Mouse (Mus musculus) olfactory bulb, adult 2 months (tissue): ENCODE measurements around the gene Elf1.

Experiments used
- CTCF ChIP-seq: fragments of 200-500 bp; IDR thresholded peaks from 2 replicates; pipeline ENCODE4 v1.5.1; 2012; ENCODE audit warnings: low read depth, mild to moderate bottlenecking, low read length, moderate library complexity; ENCODE audit not compliant: insufficient read depth
- POLR2A ChIP-seq: fragments of 200-500 bp; IDR thresholded peaks from 2 replicates; pipeline ENCODE4 v1.6.1; 2012; ENCODE audit warnings: mild to moderate bottlenecking, low read depth, low read length, moderate library complexity; ENCODE audit not compliant: insufficient read depth

DNA sequence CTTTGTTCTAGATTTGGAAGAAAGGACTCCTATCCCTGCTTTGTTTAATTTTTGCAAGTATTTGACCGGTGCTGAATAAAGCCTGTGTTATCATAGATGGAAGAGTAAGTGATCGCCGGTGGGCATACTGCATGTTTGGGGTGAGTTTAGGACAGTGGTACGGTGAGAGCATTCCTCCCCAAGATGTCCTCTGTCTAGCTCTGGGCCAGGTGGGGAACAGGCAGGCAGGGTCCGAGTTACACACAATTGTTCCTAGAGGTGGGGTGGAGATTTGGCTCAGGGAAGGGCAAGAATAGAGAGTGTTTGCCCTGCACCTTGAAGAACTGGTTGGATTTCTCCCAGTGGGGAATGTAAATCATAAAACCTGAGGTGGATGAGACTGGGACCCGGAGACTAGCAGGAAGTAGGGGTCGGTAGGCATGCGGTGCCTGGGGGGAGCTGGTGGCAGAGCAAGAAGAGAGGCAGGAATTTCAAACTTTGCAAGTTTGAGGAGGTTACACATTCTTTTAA is 2.7 kb downstream of the Elf1 start:
- TF ChIP-seq POLR2A (no peak), CTCF (no peak)
